Mouse (Mus musculus) kidney, postnatal 10 days (tissue): ENCODE results near the gene Amz2.
"Not testable (repeated sequence)": the region's sequence is repeated elsewhere in the genome, so short reads cannot be mapped to it uniquely, and the experiment has no call there.

Source experiments
- DNase-seq: peaks from one replicate; pipeline ENCODE4 v3.0.0; 2021; ENCODE audit warnings: mixed read lengths

Amz2 gene

DNA sequence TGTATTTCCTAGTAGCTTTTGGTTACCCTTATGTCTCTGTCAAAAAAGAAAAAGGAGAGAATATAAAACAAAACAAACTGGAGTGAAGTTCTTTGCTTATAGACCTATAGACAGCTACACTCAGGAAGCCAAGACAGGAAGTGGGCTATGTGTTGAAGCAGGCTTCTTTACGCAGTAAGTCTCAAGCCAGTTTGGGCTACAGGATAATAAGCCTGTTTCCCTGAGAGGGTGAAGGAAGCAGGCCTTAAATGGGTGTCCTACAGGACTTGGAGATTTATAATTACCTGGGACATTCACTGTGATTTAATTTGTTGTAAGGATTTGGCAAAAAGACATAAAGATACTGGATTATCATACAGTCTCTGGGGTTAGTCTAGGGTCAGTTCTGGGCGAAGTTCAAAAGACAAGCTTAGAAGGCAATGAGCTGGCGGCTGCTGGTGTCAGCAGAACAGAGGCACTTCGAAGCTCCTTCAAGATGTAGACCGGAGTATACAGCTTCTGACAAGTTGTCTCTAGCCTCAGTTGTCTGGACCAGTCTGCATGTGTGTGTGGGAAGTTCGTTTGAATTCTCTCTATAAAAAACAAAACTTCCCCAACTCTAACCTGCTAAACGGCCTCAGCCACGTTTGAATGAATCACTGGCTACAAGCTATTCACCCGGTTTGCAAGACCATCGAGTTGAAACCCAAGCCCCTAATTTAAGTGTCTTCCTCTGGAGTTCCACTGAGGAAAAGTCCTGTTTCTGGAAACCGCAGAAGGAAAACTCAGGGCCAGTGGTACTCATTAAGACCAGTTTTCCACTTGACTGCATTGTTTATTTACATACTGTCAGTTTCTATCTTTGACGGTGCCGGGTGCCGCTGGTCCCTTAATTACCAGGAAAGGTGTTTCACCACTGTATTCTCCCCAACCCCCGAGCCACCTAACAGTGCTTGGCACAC lies 45.4 kb downstream of the Amz2 start:
- peak; percentile 29 for DNase-seq

DNA sequence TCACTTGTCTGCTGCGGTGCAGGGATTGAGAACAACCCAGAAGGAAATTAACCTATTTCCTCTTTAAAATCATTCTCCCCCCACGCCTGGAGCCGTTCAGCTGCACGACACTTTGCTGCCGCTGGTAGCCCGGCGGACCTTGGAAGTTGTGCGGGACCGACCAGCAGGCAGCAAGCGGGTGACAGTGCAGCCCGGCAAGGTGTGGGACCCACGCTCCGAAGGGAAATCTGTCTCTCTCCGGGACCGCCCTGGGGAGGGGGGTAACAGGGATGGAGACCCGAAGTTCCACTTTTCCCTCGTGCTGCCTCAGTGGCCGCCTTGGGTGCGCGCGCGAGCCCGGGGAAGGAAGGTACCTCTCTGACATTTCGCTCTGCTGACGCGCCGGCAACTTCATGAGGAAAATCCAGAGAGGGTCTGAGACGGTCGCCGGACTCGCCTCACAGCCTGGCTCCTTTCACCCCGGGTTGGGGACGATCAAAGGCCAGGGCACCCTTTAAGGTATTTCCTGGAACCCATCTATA lies 46.5 kb downstream of the Amz2 start:
- DNase-seq: peak; percentile 49

DNA sequence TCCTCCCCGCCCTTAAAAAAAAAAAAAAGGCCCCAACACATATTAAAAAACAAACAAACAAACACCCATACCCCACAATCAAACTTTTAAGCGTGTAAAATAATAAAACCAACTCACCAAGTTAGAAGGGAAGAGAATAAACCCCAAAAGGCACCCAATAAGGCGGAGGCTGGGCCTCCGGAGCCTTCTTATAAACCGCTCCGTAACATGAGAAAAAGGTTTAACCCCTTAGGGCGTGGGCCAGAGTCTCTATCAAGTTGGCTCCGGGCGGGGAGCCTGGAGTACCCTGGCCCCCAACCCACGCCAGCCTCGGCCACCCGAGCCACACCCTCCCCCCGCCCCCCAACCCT lies 47.0 kb downstream of the Amz2 start:
- DNase-seq: no peak

- DNase-seq: peak; percentile 89
Measured at GRCm38 (mm10) chr11:109473171-109474085, 47.7 kb downstream of the Amz2 start, which contains the start of the genes Arsg and Slc16a6. Arsg (plus strand) TSS chr11:109473374. Slc16a6 (minus strand) TSS chr11:109473598.

GRCm38 (mm10) chr11:109474086-109474742 lies 48.5 kb downstream of the Amz2 start:
- no peak for DNase-seq

GRCm38 (mm10) chr11:109474836-109475235 lies 49.1 kb downstream of the Amz2 start:
- DNase-seq: no peak

DNA sequence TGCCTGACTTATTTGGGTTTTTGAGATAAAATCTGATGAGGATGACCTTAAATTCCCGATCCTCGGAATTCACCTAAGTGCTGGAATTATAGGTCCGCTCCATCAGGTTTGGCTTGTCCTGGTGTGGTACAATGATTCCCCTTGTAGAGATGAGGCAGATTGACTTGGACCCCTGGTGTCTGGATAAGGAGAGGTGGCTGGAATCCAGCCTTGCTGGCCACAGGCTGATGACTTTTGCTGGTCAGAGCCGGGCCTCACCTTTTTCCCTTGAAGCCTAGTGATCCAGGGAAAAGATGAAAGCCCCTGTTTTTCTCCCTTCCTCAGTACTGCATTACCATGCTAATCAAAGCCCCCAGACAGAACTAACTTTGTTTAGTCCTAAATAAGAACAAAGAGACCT lies 50.0 kb downstream of the Amz2 start:
- DNase-seq: no peak

DNA sequence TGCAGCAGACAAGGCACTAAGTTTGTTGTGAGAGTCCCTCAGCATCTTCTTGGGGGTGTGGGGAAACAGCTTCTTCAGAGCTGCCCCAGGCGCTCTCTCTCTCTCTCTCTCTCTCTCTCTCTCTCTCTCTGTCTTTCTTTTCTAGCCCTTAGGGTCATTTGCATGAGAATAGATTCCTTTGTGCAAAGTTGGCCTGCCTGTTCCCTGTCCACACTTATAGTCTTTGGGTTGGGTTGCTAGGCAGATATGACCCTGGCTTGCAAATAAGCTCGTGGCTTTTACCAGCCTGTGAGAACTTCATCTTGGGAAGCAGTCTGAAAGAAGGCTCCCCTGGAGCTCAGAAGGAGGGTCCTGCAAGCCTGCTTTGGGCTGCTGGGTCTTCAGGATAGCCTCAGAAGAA lies 50.5 kb downstream of the Amz2 start:
- no peak for DNase-seq

GRCm38 (mm10) chr11:109476653-109477052 lies 50.9 kb downstream of the Amz2 start:
- no peak for DNase-seq

GRCm38 (mm10) chr11:109477606-109478380 lies 52.0 kb downstream of the Amz2 start:
- no peak for DNase-seq

DNA sequence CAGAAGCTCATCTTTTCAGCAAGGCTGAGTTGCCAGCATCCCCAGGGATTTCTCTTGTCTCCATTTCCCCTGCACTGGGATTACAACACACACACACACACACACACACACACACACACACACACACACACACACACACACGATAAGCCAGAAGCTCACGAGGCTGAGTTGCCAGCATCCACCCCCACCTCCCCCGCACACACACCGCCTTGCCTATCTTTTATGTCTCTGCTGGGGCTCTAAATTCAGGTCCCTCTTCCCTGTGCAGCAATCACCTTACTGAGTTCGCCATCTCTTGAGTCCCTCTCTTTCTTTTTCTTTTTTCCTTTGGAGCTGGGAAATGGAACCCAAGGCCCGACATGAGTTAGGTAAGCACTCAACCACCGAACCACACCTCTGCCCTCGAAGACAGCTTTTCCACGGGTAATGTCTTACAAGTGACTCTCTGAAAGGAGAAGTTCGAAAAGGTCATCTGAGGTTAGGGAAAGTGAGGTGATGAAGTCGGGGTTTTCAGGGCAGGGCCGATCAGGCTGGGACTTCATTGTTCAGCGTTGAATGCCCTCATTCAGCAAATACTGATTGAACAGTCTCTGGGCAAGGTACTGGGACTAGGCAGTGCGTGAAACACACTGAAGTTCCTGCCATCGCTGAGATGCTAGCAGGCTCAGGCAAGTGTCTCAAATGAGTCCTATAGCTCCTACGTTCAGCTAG lies 54.0 kb downstream of the Amz2 start:
- no peak for DNase-seq

GRCm38 (mm10) chr11:109480440-109480839 lies 54.7 kb downstream of the Amz2 start:
- DNase-seq: no peak

DNA sequence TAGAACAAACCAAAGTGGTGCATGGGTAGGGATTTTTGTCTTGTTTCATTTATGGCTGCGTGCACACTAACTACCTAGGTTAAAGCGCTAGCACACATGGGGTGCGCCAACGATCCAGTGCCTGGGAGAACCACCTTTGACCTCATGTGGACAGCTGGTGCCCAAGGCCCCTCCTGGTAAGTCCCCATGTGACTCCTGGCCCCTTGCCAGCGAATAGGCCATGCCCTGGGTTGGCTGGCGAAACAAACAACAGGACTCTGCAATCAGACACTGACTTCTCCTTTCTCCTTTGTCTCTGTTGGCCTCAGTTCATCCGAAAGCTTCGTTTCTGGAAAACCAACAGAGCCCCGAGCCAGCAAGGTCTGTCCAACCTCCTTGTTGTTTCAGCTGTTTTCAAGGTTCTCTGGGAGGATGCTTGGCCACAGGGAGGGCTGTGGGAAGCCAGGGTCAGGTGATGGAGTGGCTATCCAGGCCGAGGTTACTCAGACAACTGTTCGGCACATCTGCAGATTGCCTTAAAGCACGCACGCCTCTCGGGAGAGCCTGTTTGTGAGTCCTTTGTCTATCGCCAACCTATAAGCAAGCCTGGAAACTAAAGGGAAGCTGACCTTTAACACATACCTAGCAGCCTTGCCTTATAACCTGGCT lies 59.8 kb downstream of the Amz2 start:
- DNase-seq: peak; percentile 83

DNA sequence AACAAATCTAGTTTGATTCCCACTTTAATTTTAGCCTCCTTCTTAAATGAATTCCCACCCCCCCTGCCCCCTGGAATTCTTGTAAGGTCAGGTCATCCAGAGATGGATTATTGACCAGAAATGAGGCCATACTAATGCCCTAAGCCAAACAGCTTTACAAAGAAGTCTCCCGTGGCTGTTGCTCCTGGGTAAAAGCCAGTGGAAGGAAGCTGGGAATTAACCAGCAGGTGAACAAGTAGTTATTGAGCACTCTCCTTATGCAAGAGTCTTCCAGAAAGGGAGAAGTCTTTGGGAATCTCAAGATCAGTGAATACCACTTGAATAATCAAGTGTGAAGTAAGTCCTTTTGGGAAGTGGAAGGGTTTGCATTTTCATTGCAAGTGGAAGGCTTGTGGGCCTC lies 61.4 kb downstream of the Amz2 start:
- no peak for DNase-seq

DNA sequence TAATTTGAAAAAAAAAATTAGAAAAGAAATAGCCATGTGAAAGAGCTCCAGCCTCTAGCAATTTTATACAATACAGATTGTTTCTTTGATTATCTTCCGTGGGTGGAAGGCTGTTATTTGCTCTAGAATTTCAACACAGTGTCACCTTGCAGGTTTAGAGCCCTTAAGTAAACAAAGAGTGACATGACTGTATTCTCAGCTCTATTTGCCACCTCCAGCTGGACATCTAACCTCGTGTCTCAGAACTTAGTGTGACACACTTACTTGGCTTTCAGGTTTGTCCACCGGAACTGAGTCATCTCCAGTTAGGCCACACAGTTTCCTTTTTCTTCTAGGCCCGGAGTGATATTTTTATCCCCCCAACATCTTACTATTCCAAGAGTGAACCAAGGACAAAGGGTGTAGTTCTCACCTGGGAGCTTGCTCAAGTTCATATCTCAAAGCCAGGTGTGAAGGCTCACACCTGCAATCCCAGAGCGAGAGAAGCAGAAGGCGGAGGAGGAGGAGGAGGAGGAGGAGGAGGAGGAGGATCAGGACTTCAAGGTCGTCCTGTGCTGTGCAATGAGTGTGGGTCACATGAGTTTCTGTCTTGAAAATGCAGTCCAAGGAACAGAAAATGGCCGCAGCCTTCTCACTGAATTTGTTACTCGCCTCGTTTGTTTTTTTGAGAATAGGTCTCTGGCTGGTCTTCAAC lies 62.4 kb downstream of the Amz2 start:
- DNase-seq: no peak

DNA sequence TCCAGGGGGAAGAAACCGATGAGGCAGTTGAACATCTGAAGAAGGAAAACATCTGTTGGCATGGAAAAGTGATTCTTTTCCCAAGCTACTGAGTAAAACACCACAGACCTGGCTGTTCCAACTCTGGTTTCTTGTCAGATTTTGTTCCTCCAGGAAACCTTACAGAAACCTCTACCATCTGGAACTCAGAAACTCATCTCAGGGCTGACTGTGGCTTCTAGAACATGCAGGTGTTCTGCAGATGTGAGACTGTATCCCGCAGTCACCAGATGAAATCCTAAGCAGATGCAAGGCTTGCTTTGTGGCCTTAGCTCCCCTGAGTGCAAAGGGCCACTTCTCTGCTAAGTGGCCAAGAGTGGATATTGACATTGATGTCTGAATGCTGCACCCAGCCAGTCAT lies 64.0 kb downstream of the Amz2 start:
- DNase-seq: no peak

- DNase-seq: no peak
Measured at GRCm38 (mm10) chr11:109491844-109492243, 66.1 kb downstream of the Amz2 start.

DNA sequence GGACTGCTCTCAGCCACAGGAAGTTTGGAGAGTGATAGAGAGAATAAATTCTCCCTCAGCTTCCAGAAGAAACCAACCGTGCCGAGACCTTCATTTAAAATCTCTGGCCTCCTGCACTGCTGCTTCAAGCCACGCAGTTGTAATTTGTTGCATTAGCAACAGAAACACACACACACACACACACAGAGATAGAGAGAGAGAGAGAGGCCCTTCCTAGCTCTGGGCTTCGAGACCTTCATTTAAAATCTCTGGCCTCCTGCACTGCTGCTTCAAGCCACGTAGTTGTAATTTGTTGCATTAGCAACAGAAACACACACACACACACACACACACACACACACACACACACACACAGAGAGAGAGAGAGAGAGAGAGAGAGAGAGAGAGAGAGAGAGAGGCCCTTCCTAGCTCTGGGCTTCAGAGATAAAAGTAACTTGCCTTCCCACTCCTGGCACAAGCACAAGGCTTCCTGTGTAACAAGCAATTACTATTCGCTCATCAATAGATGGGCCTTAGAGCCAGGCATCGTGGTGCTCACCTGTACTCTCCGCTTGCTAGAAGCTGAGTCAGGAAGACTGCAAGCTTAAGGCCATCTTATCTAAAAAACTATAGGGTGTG lies 67.2 kb downstream of the Amz2 start:
- DNase-seq: not testable (repeated sequence)

- DNase-seq: peak; percentile 52
Measured at GRCm38 (mm10) chr11:109494890-109495770, 69.4 kb downstream of the Amz2 start.
